Mouse (Mus musculus): ENCODE measurements around the gene Tctn1. TPM values are rescaled to one million over a fixed set of nuclear protein-coding genes. Genes with fewer than 3 reads are reported as not detected.

Gene Tctn1
- total RNA-seq, 1 experiment from 2014 or later: 12.7 TPM

- no peak for DNase-seq
Measured at GRCm38 (mm10) chr5:122285767-122286150, 21.5 kb upstream of the Tctn1 start.

- DNase-seq: peak; percentile 83
Measured at GRCm38 (mm10) chr5:122285029-122285766, 20.9 kb upstream of the Tctn1 start.

- DNase-seq: peak; percentile 97
Measured at GRCm38 (mm10) chr5:122284183-122285028, 20.1 kb upstream of the Tctn1 start, which contains the start of gene Pptc7. Pptc7 (plus strand) TSS chr5:122284365.

GRCm38 (mm10) chr5:122283828-122284182 lies 19.5 kb upstream of the Tctn1 start:
- peak; percentile 56 for DNase-seq

GRCm38 (mm10) chr5:122280827-122281462 lies 16.7 kb upstream of the Tctn1 start:
- DNase-seq: peak; percentile 57

GRCm38 (mm10) chr5:122280422-122280826 lies 16.2 kb upstream of the Tctn1 start:
- DNase-seq: peak; percentile 68

GRCm38 (mm10) chr5:122279799-122280421 lies 15.7 kb upstream of the Tctn1 start:
- no peak for DNase-seq

GRCm38 (mm10) chr5:122278946-122279345 lies 14.7 kb upstream of the Tctn1 start:
- no peak for DNase-seq

GRCm38 (mm10) chr5:122274785-122275184 lies 10.5 kb upstream of the Tctn1 start:
- DNase-seq: peak; percentile 52

GRCm38 (mm10) chr5:122272821-122273220 lies 8.6 kb upstream of the Tctn1 start:
- DNase-seq: no peak

- no peak for DNase-seq
Measured at GRCm38 (mm10) chr5:122268858-122269604, 4.8 kb upstream of the Tctn1 start.

GRCm38 (mm10) chr5:122267899-122268298 lies 3.6 kb upstream of the Tctn1 start:
- DNase-seq: peak; percentile 81

- DNase-seq: no peak
Measured at GRCm38 (mm10) chr5:122267136-122267535, 2.9 kb upstream of the Tctn1 start.

- no peak for DNase-seq
Measured at GRCm38 (mm10) chr5:122265942-122266341, 1.7 kb upstream of the Tctn1 start.

- no peak for DNase-seq
Measured at GRCm38 (mm10) chr5:122265187-122265586, 927 bp upstream of the Tctn1 start.

- no peak for DNase-seq
Measured at GRCm38 (mm10) chr5:122262104-122262503, 2.2 kb downstream of the Tctn1 start.

GRCm38 (mm10) chr5:122258027-122258741 lies 6.1 kb downstream of the Tctn1 start:
- DNase-seq: no peak

- no peak for DNase-seq
Measured at GRCm38 (mm10) chr5:122251895-122252606, 12.2 kb downstream of the Tctn1 start.

- DNase-seq: no peak
Measured at GRCm38 (mm10) chr5:122249281-122249680, 15.0 kb downstream of the Tctn1 start.

GRCm38 (mm10) chr5:122247934-122248333 lies 16.3 kb downstream of the Tctn1 start:
- peak; percentile 40 for DNase-seq

Data from adrenal gland, postnatal 14 days (tissue).